8 mouse cellular contexts compared by ENCODE assay signal in the genomic region with DNA sequence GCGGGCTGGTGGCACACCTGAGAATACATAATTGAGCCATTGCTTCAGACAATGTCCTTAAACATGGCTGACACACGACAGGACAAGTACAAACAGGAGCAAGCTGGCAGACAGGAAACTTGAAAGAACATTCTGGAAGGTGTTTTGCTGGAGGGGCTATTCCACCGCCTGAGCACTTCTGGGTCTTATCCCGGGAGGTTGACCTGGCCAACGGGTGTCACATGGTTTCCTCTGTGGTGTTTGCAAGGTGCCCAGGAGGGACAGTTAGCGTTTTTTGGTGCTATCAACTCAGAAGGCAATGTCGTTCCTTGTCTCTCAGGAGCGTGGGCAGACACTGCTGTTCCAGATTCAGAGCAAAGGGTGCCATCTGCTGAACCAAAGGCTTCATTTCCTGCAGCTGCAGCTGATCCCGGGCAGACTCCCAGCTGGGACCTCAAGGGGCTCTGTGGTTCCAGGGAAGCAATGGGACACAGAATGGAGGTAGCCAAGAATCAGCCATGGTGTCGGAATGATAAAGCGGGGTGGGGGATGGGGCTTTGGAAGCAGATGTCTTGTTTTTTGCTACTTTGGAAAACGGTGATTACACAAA.
A peak's percentile ranks its signal among the peaks of the same experiment; 100 is the strongest.
DNase-seq lines count a peak whose midpoint lies in the region.

No protein-coding gene starts in this region.

- DNase-seq in cerebellum, postnatal 25 days = peak; percentile 10 to 26
- no peak for DNase-seq in cerebellum, adult 11-12 months
- DNase-seq in lung, postnatal 36 days = peak; percentile 4
- no peak for DNase-seq in lung, adult 18-20 months
- peak; percentile 50 to 52 for DNase-seq in left cerebral cortex, adult 18-20 months (ENCODE audit: low spot score in 2 of 2)
- peak; percentile 17 for DNase-seq in skeletal muscle tissue, adult 2 months (ENCODE audit: low read depth, low spot score)
- DNase-seq in liver = no peak
- DNase-seq in spleen, postnatal 4 days (ENCODE audit: low spot score in 2 of 2) = no peak

Comparison
In these comparisons a context has a peak if more than half of its experiments do, and no peak if none do; other contexts are left out.
1. DNase-seq: peak in cerebellum, postnatal 25 days (2 of 2), lung, postnatal 36 days (single experiment), left cerebral cortex, adult 18-20 months (2 of 2) and skeletal muscle tissue, adult 2 months (single experiment); none in cerebellum, adult 11-12 months (single experiment), lung, adult 18-20 months (0 of 2), liver (single experiment) and spleen, postnatal 4 days (0 of 2).